Mouse (Mus musculus) hindbrain, embryonic 14.5 days (tissue): Measurements from ENCODE around the gene Cmtm4. TPM values are rescaled to one million over a fixed set of nuclear protein-coding genes. Genes with fewer than 3 reads are reported as not detected.
A peak's percentile ranks its signal among the peaks of the same experiment; 100 is the strongest.
"Not testable (repeated sequence)": the region's sequence is repeated elsewhere in the genome, so short reads cannot be mapped to it uniquely, and the experiment has no call there.

Experiments
- ATAC-seq: fragments of 200-750 bp; cut with Nextera tagmentation; 2 replicates; pipeline ENCODE4 v1.8.0; 2017; ENCODE audit warnings: moderate number of reproducible peaks, mild to moderate bottlenecking, moderate TSS enrichment, moderate library complexity; ENCODE audit not compliant: low FRiP score
- DNase-seq: peaks from one replicate; pipeline ENCODE4 v3.0.0-alpha.2; 2015; ENCODE audit warnings: low spot score
- H3K27ac ChIP-seq: fragments of 300-500 bp; sonication (generic); 2 replicates; pipeline ENCODE4 v1.5.1; 2014; ENCODE audit warnings: mild to moderate bottlenecking, moderate library complexity
- H3K27me3 ChIP-seq: fragments of 300-500 bp; sonication (generic); 2 replicates; pipeline ENCODE4 v1.6.1; 2014; ENCODE audit warnings: mild to moderate bottlenecking, low read length, mixed read lengths; ENCODE audit not compliant: control insufficient read depth, insufficient read depth
- H3K36me3 ChIP-seq: fragments of 300-500 bp; sonication (generic); replicated peaks from 2 replicates; pipeline ENCODE4 v1.6.1; 2014; ENCODE audit not compliant: control insufficient read depth, insufficient read depth
- H3K4me1 ChIP-seq: fragments of 300-500 bp; sonication (generic); replicated peaks from 2 replicates; pipeline ENCODE4 v1.6.1; 2014; ENCODE audit warnings: antibody characterized with exemption, low read length, mixed read lengths; ENCODE audit not compliant: control insufficient read depth, insufficient read depth
- H3K4me2 ChIP-seq: fragments of 300-500 bp; sonication (generic); replicated peaks from 2 replicates; pipeline ENCODE4 v1.6.1; 2014; ENCODE audit warnings: mild to moderate bottlenecking, moderate library complexity
- H3K4me3 ChIP-seq: fragments of 300-500 bp; sonication (generic); replicated peaks from 2 replicates; pipeline ENCODE4 v1.5.1; 2014; ENCODE audit warnings: mild to moderate bottlenecking, low read length
- H3K9ac ChIP-seq: fragments of 300-500 bp; sonication (generic); 2 replicates; pipeline ENCODE4 v1.6.1; 2014
- H3K9me3 ChIP-seq: fragments of 300-500 bp; sonication (generic); 2 replicates; pipeline ENCODE4 v1.6.1; 2016; ENCODE audit warnings: low read length; ENCODE audit not compliant: control insufficient read depth
- WGBS: fragments of 180-500 bp; shearing (Covaris S2); extraction: QIAGEN DNeasy Blood & Tissue Kit; methylation state at CpG from one replicate; pipeline ENCODE4 v1.1.7; 2014; 5-methylcytosine and 5-hydroxymethylcytosine counted together
- polyA plus RNA-seq: library from polyadenylated mRNA; unstranded; fragments of >200 nt; fragmentation: Nextera tagmentation; extraction: Ambion mirVana; gene quantifications from 2 replicates; pipeline ENCODE4 v1.2.1, GENCODE M21; 2014

The Cmtm4 gene
- polyA plus RNA-seq, 1 experiment from 2014 or later, result 3.8 TPM

DNA sequence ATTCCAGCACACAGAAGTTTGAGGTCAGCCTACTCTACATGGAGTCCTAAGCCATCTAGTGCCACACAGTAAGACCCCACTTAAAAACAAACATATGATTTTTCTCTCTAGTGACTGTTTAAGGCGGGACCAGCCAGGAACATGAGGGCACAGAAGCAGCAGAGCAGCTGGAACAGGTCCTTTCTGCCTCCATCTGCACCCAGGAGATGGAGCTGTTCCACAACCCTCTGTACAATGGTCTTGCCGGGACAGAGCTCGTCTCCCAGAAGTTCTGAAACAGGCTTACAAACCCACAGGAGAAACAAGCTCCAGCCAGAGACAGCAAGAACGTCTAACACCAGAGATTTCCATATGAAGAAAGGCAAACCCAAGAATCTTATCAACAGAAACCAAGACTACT, 82.3 kb downstream of the Cmtm4 start:
- 76% methylated on average over 4 of the region's 4 CpGs for WGBS
- Histone ChIP-seq H3K9me3 (no peaks in the 10 kb centered on the region), H3K27ac (no peak overlapping the region), H3K4me1 (no peaks in the 10 kb centered on the region), H3K4me2 (no peak overlapping the region), H3K9ac (no peak overlapping the region), H3K27me3 (no peaks in the 10 kb centered on the region), H3K4me3 (no peak overlapping the region), H3K36me3 (no peaks in the 10 kb centered on the region)
- DNase-seq (no peak), ATAC-seq (no peak)

DNA sequence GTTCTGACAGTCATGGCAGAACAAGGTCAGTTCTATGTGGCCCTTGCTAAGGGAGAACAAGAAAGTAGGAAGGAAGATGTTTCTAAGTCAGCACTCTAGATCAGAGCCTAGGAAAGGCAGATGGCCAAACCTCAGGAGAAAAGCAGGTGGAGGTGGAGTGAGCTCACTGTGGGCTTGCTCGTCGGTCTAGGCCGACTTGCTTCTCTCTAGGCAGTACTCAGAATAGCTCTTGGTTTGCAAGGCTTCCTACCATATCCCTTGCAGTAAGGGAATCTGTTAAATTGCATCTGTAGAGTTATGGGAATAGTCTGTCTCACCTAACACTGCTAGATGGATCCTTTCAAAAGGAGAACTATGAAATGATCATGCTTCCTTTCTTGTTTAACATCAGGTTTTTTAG, 83.6 kb downstream of the Cmtm4 start:
- H3K4me1 ChIP-seq, H3K36me3 ChIP-seq, H3K27me3 ChIP-seq, DNase-seq, ATAC-seq, H3K9me3 ChIP-seq, H3K9ac ChIP-seq, H3K27ac ChIP-seq, H3K4me3 ChIP-seq, H3K4me2 ChIP-seq: not testable (repeated sequence)
- WGBS, result 84% methylated on average over 3 of the region's 3 CpGs

DNA sequence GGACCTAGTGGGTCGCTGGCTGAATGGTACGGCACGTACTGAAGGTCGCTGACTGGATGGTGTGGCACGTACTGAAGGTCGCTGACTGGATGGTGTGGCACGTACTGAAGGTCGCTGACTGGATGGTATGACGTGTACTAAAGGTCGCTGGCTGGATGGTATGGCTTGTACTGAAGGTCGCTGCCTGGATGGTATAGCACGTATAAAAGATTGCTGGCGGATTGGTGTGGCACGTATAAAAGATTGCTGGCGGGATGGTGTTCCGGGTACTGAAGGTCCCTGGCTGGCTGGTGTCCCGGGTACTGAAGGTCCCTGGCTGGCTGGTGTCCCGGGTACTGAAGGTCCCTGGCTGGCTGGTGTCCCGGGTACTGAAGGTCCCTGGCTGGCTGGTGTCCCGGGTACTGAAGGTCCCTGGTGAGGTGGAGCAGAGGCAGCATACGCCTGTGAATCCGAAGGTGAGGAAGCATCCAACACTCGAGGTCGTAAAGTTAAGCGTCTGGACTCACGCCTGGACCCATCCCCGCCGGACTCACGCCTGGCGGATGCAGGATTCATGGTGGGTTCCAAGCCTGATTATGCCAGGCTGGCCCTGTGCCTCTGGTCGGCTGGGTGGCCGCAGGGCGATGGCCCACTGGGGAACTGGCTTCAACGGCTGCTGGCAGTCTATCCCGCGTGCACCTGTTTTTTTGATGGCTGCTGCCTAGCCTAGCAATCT, 86.0 kb downstream of the Cmtm4 start, which contains the start of the genes Gm45711 and Cmtm1:
Gene Gm45711, minus strand, starts transcription at position 641 of the 715 bp plus-strand sequence.
Gene Cmtm1, minus strand, starts transcription at position 705 of the 715 bp plus-strand sequence.
- not testable (repeated sequence) for H3K9ac ChIP-seq, DNase-seq, H3K4me2 ChIP-seq, ATAC-seq, H3K36me3 ChIP-seq, H3K27ac ChIP-seq, H3K4me3 ChIP-seq, H3K4me1 ChIP-seq, H3K9me3 ChIP-seq, H3K27me3 ChIP-seq
- 88% methylated on average over 36 of the region's 36 CpGs for WGBS

DNA sequence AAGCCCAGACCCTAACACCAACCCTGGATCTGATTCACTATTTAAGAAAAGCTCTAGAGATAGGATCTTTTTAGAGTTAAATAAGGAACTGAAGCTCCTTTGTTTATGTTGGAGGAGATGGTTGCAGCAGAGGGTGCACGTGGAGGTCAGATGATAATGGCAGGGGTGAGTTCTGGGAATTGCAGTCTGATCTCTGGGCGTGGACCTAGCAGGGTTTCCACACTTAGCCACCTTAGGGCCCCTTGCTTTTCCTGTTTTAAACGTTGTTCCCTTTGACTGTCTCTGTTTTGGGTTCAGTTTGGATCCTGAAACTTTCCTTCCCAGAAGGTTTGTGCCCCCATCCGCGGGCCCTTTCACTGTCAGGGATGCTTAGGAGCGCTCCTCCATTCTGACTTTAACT, 87.3 kb downstream of the Cmtm4 start:
- H3K9me3 ChIP-seq, H3K4me2 ChIP-seq, H3K4me1 ChIP-seq, H3K27ac ChIP-seq, H3K4me3 ChIP-seq, ATAC-seq, H3K36me3 ChIP-seq, H3K9ac ChIP-seq, H3K27me3 ChIP-seq, DNase-seq: not testable (repeated sequence)
- WGBS, result 59% methylated on average over 6 of the region's 6 CpGs

DNA sequence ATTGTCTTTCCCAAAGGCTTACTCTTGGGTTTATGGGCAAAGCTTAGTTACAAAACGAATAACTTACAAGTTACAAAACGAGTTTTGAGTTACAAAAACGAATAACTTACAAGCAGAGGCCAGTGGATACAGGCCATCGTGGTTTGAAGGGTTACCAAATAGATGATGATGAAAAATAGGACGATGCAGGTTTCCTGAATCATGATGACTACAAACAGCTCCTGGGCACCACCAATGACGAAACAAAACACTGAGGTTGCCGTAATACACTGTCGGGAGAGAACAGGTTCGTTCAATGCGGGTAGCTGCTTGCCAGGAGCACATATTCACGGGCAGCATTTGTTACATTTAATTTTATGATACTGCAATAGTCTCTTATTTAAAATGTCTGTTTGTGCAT, 90.6 kb downstream of the Cmtm4 start:
- Histone ChIP-seq H3K27me3 (no peaks in the 10 kb centered on the region), H3K9ac (no peak overlapping the region), H3K4me1 (peaks cover 7% of the 10 kb centered on the region; the same call in 1 of the 2 replicates), H3K9me3 (no peaks in the 10 kb centered on the region), H3K4me3 (no peak overlapping the region), H3K27ac (no peak overlapping the region), H3K36me3 (no peaks in the 10 kb centered on the region), H3K4me2 (no peak overlapping the region)
- ATAC-seq (no peak), DNase-seq (no peak)
- 90% methylated on average over 11 of the region's 11 CpGs for WGBS

DNA sequence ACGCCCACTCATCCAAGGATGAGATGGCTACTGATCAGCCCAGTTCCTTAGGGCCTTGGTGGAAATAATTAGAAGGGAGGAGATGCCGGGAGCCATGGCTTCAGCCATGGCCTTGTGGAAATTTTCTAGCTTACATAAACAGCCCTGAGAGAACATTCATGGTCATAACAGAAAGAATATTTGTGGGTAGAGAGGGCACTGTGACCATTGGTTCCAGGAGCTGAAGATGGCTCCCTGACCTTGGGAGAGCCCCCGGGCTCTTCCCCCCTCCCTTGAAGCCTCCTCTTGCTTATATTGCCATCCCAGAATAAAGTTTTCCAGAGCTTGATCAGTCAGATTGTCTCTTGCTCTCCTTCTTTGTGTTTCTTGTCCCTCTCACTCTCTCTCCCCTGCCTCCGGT, 93.1 kb downstream of the Cmtm4 start:
- 93% methylated on average over 4 of the region's 4 CpGs for WGBS
- H3K27me3 ChIP-seq, H3K4me1 ChIP-seq, H3K4me3 ChIP-seq, DNase-seq, H3K9me3 ChIP-seq, ATAC-seq, H3K4me2 ChIP-seq, H3K36me3 ChIP-seq, H3K27ac ChIP-seq, H3K9ac ChIP-seq: not testable (repeated sequence)

DNA sequence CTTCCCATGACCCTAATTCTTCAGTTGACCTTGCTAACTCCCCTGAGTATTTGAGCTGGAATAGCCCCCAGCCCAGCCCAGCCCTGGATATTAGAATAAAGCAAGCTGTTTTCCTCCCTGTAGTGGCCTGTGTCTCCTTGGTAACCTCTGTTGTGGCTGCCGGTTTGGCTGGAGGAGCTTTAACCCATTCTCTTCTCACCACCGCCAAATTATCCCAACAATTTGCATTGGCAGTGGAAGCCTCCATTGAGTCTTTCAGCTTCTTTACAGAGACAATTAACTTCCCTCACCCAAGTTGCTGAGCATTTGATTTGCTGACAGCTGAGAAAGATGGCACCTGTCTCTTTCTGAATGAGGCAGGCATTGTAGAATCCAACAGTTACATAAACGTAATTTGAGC, 94.0 kb downstream of the Cmtm4 start:
- not testable (repeated sequence) for H3K9ac ChIP-seq, H3K4me3 ChIP-seq, H3K36me3 ChIP-seq, H3K27me3 ChIP-seq, H3K9me3 ChIP-seq, H3K4me1 ChIP-seq, H3K4me2 ChIP-seq
- H3K27ac ChIP-seq, result peak overlapping the region; percentile 14; the same call in 1 of the 2 replicates
- DNase-seq (peak; percentile 36), ATAC-seq (peak; percentile 60; the same call in 1 of the 2 replicates)
- WGBS, result 2% methylated on average over 3 of the region's 3 CpGs

Other genes with a start within 250 kb of the Cmtm4 start
- 9.3 and 10.8 TPM in 2 replicates for gene Bean1, start 225.4 kb downstream of the Cmtm4 start, polyA plus RNA-seq
- 46.6 and 51.8 TPM in 2 replicates for gene Tk2, start 147.2 kb downstream of the Cmtm4 start, polyA plus RNA-seq
- 28.6 and 35.1 TPM in 2 replicates for gene Cklf, start 144.9 kb downstream of the Cmtm4 start, polyA plus RNA-seq
- not detected in 2 replicates for gene Cmtm2a, start 102.6 kb downstream of the Cmtm4 start, polyA plus RNA-seq
- gene Gm45711, start 85.7 kb downstream of the Cmtm4 start, polyA plus RNA-seq, result not detected in 2 replicates
- gene Cmtm1, start 85.7 kb downstream of the Cmtm4 start, polyA plus RNA-seq, result not detected in 2 replicates
- gene Gm11020, start 74.2 kb downstream of the Cmtm4 start, polyA plus RNA-seq, result not detected in 2 replicates
- gene Cmtm2b, start 73.6 kb downstream of the Cmtm4 start, polyA plus RNA-seq, result not detected in 2 replicates
- 39.5 and 44.7 TPM in 2 replicates for gene Cmtm3, start 56.4 kb downstream of the Cmtm4 start, polyA plus RNA-seq
- 89.9 and 96.5 TPM in 2 replicates for gene Dync1li2, start 47.2 kb upstream of the Cmtm4 start, polyA plus RNA-seq
- 0.78 and 0.83 TPM in 2 replicates for gene Terb1, start 114.1 kb upstream of the Cmtm4 start, polyA plus RNA-seq
- gene Nae1, start 138.8 kb upstream of the Cmtm4 start, polyA plus RNA-seq, result 111 and 116 TPM in 2 replicates
- 2.0 and 2.2 TPM in 2 replicates for gene Car7, start 138.9 kb upstream of the Cmtm4 start, polyA plus RNA-seq
- 18.7 and 19.7 TPM in 2 replicates for gene Pdp2, start 195.6 kb upstream of the Cmtm4 start, polyA plus RNA-seq
- gene Cdh16, start 228.6 kb upstream of the Cmtm4 start, polyA plus RNA-seq, result not detected in 2 replicates
- gene Rrad, start 235.5 kb upstream of the Cmtm4 start, polyA plus RNA-seq, result 3.9 and 4.3 TPM in 2 replicates
- gene Ciao2b, start 246.2 kb upstream of the Cmtm4 start, polyA plus RNA-seq, result 109 and 128 TPM in 2 replicates